Mouse (Mus musculus) kidney, postnatal 4 days (tissue): ENCODE measurements around the gene Ppie.
"Not testable (repeated sequence)": the region's sequence is repeated elsewhere in the genome, so short reads cannot be mapped to it uniquely, and the experiment has no call there.

Experiments
- DNase-seq, 2 experiments: peaks; one replicate each; pipeline ENCODE4 v3.0.0; 2021; ENCODE audit warnings: mixed read lengths in 2 of 2

Ppie gene

GRCm38 (mm10) chr4:123139513-123140154 is at the start of gene Ppie:
TSS of gene Ppie (minus strand) at chr4:123139951.
- peak; percentile 89 to 93 for DNase-seq

DNA sequence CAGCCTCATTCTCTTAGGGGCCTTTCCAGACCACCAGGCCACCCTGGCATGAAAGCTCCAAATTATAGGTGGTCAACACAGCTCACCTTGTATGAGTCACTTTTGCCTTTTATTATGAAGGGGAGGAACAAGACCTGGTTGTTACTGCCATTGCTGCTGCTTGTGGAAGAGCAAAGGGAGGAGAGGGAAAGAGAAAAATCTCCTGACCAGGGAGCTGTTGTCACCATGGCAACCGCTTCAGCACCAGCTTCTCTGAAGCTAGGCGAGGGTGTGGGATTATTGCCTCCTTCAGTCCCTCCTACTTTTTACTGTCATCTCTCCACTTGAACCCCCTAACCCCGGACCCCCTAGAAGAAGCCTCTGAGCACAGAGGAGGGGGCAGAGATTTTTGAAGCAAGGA is 45.1 kb upstream of the Ppie start:
- DNase-seq, result peak in 1 of 2 experiments; percentile 15

DNA sequence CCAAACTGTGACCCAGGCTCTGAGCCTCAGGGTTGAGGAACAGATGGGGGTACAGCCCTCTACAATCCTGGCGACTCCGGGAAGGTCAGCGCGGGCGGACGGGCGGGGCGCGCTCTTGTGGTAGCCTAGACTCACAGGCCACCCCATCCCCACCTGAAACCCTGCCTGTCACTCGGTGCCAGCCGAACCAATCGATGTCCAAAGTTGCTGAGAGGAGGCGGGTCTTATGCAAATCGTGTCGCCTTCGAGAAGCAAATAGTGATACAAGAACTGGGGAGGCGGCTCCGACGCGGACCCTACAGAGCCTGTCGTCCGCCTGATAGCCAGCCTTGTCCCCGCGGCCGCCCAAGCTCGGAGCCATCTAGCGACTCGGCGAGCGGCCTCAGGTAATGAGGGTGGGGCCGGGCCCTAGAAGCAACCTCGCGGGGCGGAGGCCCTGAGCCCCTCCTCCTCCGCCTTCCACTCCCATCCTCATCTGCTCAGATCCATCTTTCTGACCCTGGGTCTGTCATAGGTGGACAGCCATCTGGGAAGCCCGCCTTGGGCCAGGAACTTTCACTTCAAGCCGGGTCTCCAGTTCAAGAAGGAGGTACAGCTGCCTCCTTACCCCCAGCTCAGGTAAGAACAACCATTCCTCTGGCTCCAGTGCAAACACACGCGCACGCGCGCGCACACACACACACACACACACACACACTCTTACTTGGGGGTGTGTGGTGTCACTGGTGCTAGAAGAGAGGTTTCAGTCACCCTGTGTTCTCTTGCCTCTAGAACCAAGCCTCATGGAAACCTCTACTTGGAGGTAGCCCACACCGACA is 43.7 kb upstream of the Ppie start:
- DNase-seq, result peak; percentile 80 to 84

- peak; percentile 65 to 70 for DNase-seq
These were observed 42.8 kb upstream of the Ppie start, which contains the start of gene Hpcal4 for GRCm38 (mm10) chr4:123182328-123183238. TSS of gene Hpcal4 (plus strand) at chr4:123183227.

GRCm38 (mm10) chr4:123171811-123172210 is 32.1 kb upstream of the Ppie start:
- peak in 1 of 2 experiments; percentile 29 for DNase-seq

GRCm38 (mm10) chr4:123164157-123164556 is 24.4 kb upstream of the Ppie start:
- DNase-seq, result peak in 1 of 2 experiments; percentile 10

- peak in 1 of 2 experiments; percentile 6 for DNase-seq
These were observed 22.7 kb upstream of the Ppie start for GRCm38 (mm10) chr4:123162305-123162917.

- DNase-seq, result not testable (repeated sequence)
These were observed 21.5 kb upstream of the Ppie start for GRCm38 (mm10) chr4:123161251-123161650.

- DNase-seq, result no peak
These were observed 20.8 kb upstream of the Ppie start for GRCm38 (mm10) chr4:123160571-123160970.

DNA sequence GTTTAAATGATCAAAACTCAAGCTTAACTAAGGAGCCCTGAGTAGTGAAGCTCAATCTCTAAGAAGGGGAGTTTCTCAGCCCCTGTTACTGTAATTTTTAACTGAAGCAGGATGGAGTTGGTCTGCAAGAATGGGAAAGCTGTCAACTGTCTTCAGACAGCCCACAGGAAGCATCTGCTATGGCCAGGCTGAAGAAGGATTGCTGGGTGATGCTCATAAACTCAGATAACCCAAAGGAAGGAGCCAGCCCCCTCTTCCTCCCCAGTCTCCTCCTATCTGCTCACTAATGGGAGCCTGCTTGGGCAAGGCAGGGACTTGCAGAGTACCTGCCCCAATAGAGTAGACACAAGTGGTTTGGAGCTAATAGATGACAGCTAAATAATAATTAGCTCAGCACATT is 16.1 kb upstream of the Ppie start:
- no peak for DNase-seq

DNA sequence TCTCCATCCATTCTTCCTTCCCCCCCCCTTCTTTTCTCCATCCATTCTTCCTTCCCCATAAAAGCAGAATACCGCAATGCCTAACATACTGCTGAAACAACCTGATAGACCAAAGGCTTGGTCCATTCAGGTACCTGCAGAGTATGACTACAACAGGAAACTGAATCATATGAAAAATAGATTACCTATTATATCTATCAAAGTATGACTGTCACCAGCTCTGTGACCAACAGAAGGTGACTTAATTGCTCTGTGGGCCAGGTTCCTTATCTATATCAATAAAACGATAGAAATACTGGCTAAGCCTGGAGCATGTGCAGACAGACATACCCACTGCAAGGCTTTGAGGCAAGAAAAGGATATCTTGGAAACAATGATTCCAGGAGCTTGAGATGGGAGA is 15.7 kb upstream of the Ppie start:
- DNase-seq, result no peak

DNA sequence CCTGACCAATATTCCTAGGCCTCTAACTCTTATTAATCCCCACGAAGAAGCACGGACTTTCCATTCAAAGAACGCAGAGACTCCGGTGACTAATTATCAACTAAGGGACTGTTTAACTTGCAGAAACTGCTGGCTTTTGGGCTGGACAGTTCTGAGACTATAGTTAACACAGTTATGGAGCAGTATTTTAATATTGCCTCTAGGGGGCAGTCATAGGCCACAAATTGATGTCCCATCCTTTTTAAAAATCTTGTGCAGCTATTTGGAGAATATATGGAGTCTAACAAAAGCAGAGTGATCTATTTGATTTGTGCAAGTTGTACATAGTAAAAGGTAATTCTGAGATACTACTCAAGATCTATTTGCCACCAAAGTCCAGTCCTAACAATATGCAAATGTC is 15.3 kb upstream of the Ppie start:
- peak in 1 of 2 experiments; percentile 13 for DNase-seq

DNA sequence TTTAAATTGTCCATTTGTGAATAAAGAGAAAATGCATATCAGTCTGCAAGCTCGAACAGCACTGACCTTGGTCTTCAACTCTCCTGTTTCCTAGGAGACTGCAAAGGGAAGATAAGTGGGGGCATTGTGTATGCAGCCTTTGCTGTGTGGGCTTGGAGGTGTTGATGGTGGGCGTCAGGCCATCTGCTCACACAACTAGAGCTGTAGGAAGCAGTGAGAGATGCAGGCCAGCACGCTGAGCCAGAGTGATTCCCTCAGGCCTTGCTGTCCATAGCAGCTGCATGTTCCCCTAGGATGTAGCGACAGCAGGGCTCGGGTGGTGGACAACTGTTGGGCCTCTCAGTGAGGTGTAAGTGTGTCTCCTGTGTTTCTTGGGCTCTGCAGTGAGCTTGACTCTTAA is 13.2 kb upstream of the Ppie start:
- DNase-seq, result no peak

- no peak for DNase-seq
These were observed 12.3 kb upstream of the Ppie start for GRCm38 (mm10) chr4:123152003-123152402.

DNA sequence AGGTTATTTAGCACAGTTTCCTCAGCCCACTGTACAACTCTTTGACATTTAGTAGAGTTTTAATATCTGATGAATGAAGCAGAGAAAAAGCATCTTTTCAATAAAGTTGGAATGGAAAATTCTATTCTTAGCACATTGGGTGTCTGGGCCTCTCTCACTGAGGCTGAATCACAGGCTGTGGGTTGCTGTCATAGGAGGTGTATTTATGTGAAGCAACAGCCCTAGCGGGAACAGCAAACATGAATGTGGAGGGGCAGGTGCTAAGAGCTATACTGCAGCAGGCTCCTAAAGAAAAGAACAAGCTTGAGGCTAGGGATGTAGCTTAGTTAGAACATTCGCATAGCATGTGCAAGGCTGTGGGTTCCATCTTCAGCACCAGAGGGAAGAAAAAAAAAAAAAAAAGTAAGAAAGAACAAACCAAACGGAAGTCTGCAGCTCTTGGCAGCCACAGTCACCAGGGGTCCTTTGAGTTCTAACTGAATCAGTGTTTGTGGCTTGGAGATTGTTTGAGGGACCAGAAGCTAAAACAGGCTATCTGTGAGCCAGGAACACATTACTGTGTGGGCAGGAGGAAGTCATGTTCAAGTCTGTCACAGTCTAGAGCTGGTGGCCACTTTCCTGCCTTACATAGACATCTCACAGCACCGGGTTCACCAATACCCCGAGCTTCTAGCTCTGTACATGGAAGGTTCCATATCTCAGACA is 7.8 kb upstream of the Ppie start:
- no peak for DNase-seq

- DNase-seq, result no peak
These were observed 2.2 kb downstream of the Ppie start for GRCm38 (mm10) chr4:123137551-123137950.

GRCm38 (mm10) chr4:123127051-123127450 is 12.7 kb downstream of the Ppie start:
- DNase-seq, result no peak

- DNase-seq, result no peak
These were observed 13.1 kb downstream of the Ppie start for GRCm38 (mm10) chr4:123126626-123127025.

- DNase-seq, result no peak
These were observed 18.5 kb downstream of the Ppie start for GRCm38 (mm10) chr4:123121286-123121685.

DNA sequence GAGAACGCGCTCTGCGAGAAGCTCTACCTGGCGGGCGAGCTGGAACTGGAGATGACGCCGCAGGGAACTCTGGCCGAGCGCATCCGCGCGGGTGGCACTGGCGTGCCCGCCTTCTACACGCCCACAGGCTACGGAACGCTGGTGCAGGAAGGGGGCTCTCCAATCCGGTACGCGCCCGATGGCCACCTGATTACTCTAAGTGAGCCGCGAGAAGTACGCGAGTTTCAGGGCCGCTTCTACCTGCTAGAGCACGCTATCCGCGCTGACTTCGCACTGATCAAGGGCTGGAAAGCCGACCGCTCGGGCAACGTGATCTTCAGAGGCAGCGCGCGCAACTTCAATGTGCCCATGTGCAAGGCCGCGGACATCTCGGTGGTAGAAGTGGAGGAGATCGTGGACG is 23.1 kb downstream of the Ppie start:
- DNase-seq, result peak; percentile 25 to 46

- peak in 1 of 2 experiments; percentile 21 for DNase-seq
These were observed 23.7 kb downstream of the Ppie start, which contains the start of gene Oxct2b for GRCm38 (mm10) chr4:123116011-123116410. TSS of gene Oxct2b (plus strand) at chr4:123116266.

GRCm38 (mm10) chr4:123114651-123115050 is 25.1 kb downstream of the Ppie start:
- DNase-seq, result not testable (repeated sequence)
